Mouse (Mus musculus) intestine, postnatal 0 days (tissue): Measurements from ENCODE around the gene Tnks1bp1. TPM values are rescaled to one million over a fixed set of nuclear protein-coding genes. Genes with fewer than 3 reads are reported as not detected.

Experiments
- ATAC-seq: fragments of 200-750 bp; cut with Nextera tagmentation; 2 replicates; pipeline ENCODE4 v1.8.0; 2017; ENCODE audit warnings: mild to moderate bottlenecking, moderate TSS enrichment, moderate library complexity
- H3K27ac ChIP-seq: fragments of 300-500 bp; sonication (generic); 2 replicates; pipeline ENCODE4 v1.5.1; 2014; ENCODE audit warnings: mild to moderate bottlenecking, low read depth, low read length, moderate library complexity
- H3K27me3 ChIP-seq: fragments of 300-500 bp; sonication (generic); replicated peaks from 2 replicates; pipeline ENCODE4 v1.6.1; 2014; ENCODE audit warnings: low read length, mixed read lengths; ENCODE audit not compliant: control insufficient read depth, insufficient read depth
- H3K36me3 ChIP-seq: fragments of 300-500 bp; sonication (generic); 2 replicates; pipeline ENCODE4 v1.6.1; 2014; ENCODE audit warnings: mild to moderate bottlenecking, moderate library complexity; ENCODE audit not compliant: control insufficient read depth, insufficient read depth
- H3K4me1 ChIP-seq: fragments of 300-500 bp; sonication (generic); replicated peaks from 2 replicates; pipeline ENCODE4 v1.6.1; 2014; ENCODE audit warnings: antibody characterized with exemption, low read length, mixed read lengths; ENCODE audit not compliant: control insufficient read depth, insufficient read depth
- H3K4me2 ChIP-seq: fragments of 300-500 bp; sonication (generic); replicated peaks from 2 replicates; pipeline ENCODE4 v1.6.1; 2014; ENCODE audit warnings: low read depth, mild to moderate bottlenecking, moderate library complexity
- H3K4me3 ChIP-seq: fragments of 300-500 bp; sonication (generic); 2 replicates; pipeline ENCODE4 v1.5.1; 2014; ENCODE audit warnings: low read depth, low read length
- H3K9ac ChIP-seq: fragments of 300-500 bp; sonication (generic); 2 replicates; pipeline ENCODE4 v1.6.1; 2014; ENCODE audit warnings: mild to moderate bottlenecking, low read depth, low read length
- H3K9me3 ChIP-seq: fragments of 300-500 bp; sonication (generic); 2 replicates; pipeline ENCODE4 v1.6.1; 2016; ENCODE audit warnings: mixed run types; ENCODE audit not compliant: control insufficient read depth
- CTCF ChIP-seq: sonication (generic); IDR thresholded peaks from 2 replicates; pipeline ENCODE4 v1.5.1; 2016; ENCODE audit warnings: low read depth, mild to moderate bottlenecking, control low read depth, antibody characterized with exemption, moderate library complexity
- WGBS: fragments of 180-500 bp; shearing (Covaris S2); extraction: QIAGEN DNeasy Blood & Tissue Kit; methylation state at CpG from one replicate; pipeline ENCODE4 v1.1.7; 2014; 5-methylcytosine and 5-hydroxymethylcytosine counted together
- polyA plus RNA-seq: library from polyadenylated mRNA; unstranded; fragments of >200 nt; fragmentation: Nextera tagmentation; extraction: Ambion mirVana; gene quantifications from 2 replicates; pipeline ENCODE4 v1.2.1, GENCODE M21; 2015

The Tnks1bp1 gene
- polyA plus RNA-seq, 1 experiment from 2014 or later = 18.0 TPM

- no peak overlapping the region for H3K9ac ChIP-seq
- H3K4me1 ChIP-seq = no peaks in the 10 kb centered on the region
- H3K4me3 ChIP-seq = no peak overlapping the region
- H3K9me3 ChIP-seq = no peaks in the 10 kb centered on the region
- peak; percentile 87 for TF ChIP-seq CTCF
- no peak overlapping the region for H3K27ac ChIP-seq
- WGBS = 18% methylated on average over 4 of the region's 4 CpGs
- no peaks in the 10 kb centered on the region for H3K36me3 ChIP-seq
- ATAC-seq = peak; percentile 10; the same call in 1 of the 2 replicates
- no peaks in the 10 kb centered on the region for H3K27me3 ChIP-seq
- no peak overlapping the region for H3K4me2 ChIP-seq
These were observed 25.8 kb upstream of the Tnks1bp1 start for GRCm38 (mm10) chr2:85022043-85022442.

GRCm38 (mm10) chr2:85026178-85026577 lies 21.6 kb upstream of the Tnks1bp1 start:
- Histone ChIP-seq H3K36me3 (no peaks in the 10 kb centered on the region), H3K4me1 (no peaks in the 10 kb centered on the region), H3K4me2 (no peak overlapping the region), H3K27me3 (no peaks in the 10 kb centered on the region), H3K4me3 (no peak overlapping the region), H3K27ac (no peak overlapping the region), H3K9me3 (no peaks in the 10 kb centered on the region), H3K9ac (no peak overlapping the region)
- 81% methylated on average over 3 of the region's 3 CpGs for WGBS
- TF ChIP-seq CTCF = no peak
- no peak for ATAC-seq

- no peaks in the 10 kb centered on the region for H3K4me1 ChIP-seq
- H3K36me3 ChIP-seq = no peaks in the 10 kb centered on the region
- no peak for TF ChIP-seq CTCF
- H3K4me2 ChIP-seq = no peak overlapping the region
- H3K27me3 ChIP-seq = no peaks in the 10 kb centered on the region
- 65% methylated on average over 5 of the region's 5 CpGs for WGBS
- H3K9me3 ChIP-seq = no peaks in the 10 kb centered on the region
- no peak overlapping the region for H3K9ac ChIP-seq
- H3K4me3 ChIP-seq = no peak overlapping the region
- no peak overlapping the region for H3K27ac ChIP-seq
- ATAC-seq = no peak
These were observed 20.5 kb upstream of the Tnks1bp1 start for GRCm38 (mm10) chr2:85027281-85027680.

GRCm38 (mm10) chr2:85029897-85030296 lies 17.9 kb upstream of the Tnks1bp1 start:
- Histone ChIP-seq H3K4me2 (no peak overlapping the region), H3K4me1 (no peaks in the 10 kb centered on the region), H3K4me3 (no peak overlapping the region), H3K27ac (no peak overlapping the region), H3K27me3 (no peaks in the 10 kb centered on the region), H3K36me3 (no peaks in the 10 kb centered on the region), H3K9me3 (no peaks in the 10 kb centered on the region), H3K9ac (no peak overlapping the region)
- TF ChIP-seq CTCF = no peak
- ATAC-seq = peak; percentile 62
- WGBS = 13% methylated on average over 6 of the region's 6 CpGs

GRCm38 (mm10) chr2:85030989-85031388 lies 16.8 kb upstream of the Tnks1bp1 start:
- no peak for TF ChIP-seq CTCF
- WGBS = 51% methylated on average over 6 of the region's 6 CpGs
- no peak for ATAC-seq

GRCm38 (mm10) chr2:85033121-85033520 lies 14.7 kb upstream of the Tnks1bp1 start:
- Histone ChIP-seq H3K9ac (no peak overlapping the region), H3K36me3 (no peaks in the 10 kb centered on the region), H3K27ac (no peak overlapping the region), H3K27me3 (no peaks in the 10 kb centered on the region), H3K9me3 (no peaks in the 10 kb centered on the region), H3K4me3 (no peak overlapping the region), H3K4me2 (no peak overlapping the region), H3K4me1 (peaks cover 6% of the 10 kb centered on the region; the same call in 1 of the 2 replicates)
- WGBS = 84% methylated on average over 2 of the region's 2 CpGs
- no peak for ATAC-seq
- no peak for TF ChIP-seq CTCF

More at GRCm38 (mm10) chr2:85030989-85031388, 16.8 kb upstream of the Tnks1bp1 start:
- no peaks in the 10 kb centered on the region for H3K4me1 ChIP-seq
- no peaks in the 10 kb centered on the region for H3K9me3 ChIP-seq
- H3K27me3 ChIP-seq = no peaks in the 10 kb centered on the region
- H3K27ac ChIP-seq = no peak overlapping the region
- H3K4me3 ChIP-seq = no peak overlapping the region
- H3K9ac ChIP-seq = no peak overlapping the region
- H3K4me2 ChIP-seq = no peak overlapping the region
- no peaks in the 10 kb centered on the region for H3K36me3 ChIP-seq

- ATAC-seq = no peak
- Histone ChIP-seq H3K4me1 (peaks cover 6% of the 10 kb centered on the region; the same call in 1 of the 2 replicates), H3K9ac (no peak overlapping the region)
These were observed 13.7 kb upstream of the Tnks1bp1 start for GRCm38 (mm10) chr2:85034169-85034568.

More at GRCm38 (mm10) chr2:85034169-85034568, 13.7 kb upstream of the Tnks1bp1 start:
- H3K36me3 ChIP-seq = no peaks in the 10 kb centered on the region
- no peak overlapping the region for H3K27ac ChIP-seq
- TF ChIP-seq CTCF = no peak
- H3K4me3 ChIP-seq = no peak overlapping the region
- no peaks in the 10 kb centered on the region for H3K9me3 ChIP-seq
- no peaks in the 10 kb centered on the region for H3K27me3 ChIP-seq
- no peak overlapping the region for H3K4me2 ChIP-seq
- WGBS = 74% methylated on average over 7 of the region's 7 CpGs
